Mouse (Mus musculus) A20 (cell line): ENCODE results near the gene Jak2.

ENCODE experiments used
- DNase-seq: peaks from one replicate; pipeline ENCODE4 v3.0.0-alpha.2; 2011; ENCODE audit warnings: low read depth, low spot score

Gene Jak2

DNA sequence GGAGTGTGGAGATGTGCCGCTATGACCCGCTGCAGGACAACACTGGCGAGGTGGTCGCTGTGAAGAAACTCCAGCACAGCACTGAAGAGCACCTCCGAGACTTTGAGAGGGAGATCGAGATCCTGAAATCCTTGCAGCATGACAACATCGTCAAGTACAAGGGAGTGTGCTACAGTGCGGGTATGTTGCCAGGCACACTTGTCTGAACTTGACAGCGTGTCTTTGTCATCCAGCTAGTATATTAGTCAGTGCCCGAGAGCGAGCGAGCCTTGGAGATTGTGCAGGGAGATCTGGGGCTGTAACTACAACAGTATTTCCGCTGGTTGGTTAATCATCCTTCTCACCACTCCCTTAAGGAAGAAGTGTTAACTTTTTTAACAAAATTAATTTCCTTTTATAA, 49.3 kb downstream of the Jak2 start:
- no peak for DNase-seq

DNA sequence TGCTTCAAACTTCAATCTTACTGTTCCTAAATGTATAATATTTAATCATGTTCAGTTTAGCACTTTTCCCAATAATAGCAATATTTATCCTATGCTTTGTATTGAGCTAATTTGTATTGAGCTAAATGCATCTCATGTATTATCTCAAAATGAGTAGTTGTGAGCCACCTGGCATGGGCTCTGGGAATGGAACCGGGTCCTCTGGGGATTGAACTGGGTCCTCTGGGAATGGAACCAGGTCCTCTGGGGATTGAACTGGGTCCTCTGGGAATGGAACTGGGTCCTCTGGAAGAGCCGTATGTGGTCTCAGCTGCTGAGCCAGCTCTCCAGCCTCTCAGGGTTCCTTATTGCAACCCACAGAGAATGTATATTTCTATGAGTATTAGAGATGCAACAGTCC, 50.5 kb downstream of the Jak2 start:
- no peak for DNase-seq

DNA sequence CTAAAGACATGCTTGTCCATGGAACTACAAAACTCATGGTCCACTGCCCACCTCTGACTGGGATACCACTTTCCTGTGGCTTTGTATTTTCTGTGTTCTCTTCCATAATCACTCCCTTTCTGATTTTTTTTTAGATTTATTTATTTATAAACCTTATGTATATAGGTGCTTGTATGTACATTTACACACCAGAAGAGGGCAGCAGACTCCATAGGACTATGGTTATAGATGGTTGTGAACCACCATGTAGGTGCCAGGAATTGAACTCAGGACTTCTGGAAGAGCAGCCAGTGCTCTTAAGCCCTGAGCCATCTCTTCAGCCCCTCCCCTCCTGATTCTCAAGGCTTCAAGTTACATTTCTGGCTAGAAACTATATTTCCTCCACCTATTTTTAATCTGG, 57.2 kb downstream of the Jak2 start:
- DNase-seq: no peak

DNA sequence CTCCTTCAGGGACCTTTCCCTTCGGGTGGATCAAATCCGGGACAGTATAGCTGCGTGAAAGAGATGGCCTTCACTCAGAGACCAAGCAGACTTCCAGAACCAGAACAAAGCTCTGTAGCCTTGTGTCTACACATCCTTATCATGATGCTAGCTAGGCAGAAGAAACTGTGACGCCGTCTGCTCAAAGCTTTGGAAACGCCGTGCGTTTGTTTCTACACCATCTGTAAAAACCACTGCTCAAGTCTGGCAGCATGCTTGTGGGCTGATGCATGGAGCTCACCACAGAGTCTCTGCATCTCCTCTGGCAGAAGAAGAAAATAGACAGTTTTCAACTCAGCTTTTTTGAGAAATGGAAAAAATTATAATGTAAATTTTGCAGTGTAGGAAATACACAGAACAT, 60.2 kb downstream of the Jak2 start:
- no peak for DNase-seq

DNA sequence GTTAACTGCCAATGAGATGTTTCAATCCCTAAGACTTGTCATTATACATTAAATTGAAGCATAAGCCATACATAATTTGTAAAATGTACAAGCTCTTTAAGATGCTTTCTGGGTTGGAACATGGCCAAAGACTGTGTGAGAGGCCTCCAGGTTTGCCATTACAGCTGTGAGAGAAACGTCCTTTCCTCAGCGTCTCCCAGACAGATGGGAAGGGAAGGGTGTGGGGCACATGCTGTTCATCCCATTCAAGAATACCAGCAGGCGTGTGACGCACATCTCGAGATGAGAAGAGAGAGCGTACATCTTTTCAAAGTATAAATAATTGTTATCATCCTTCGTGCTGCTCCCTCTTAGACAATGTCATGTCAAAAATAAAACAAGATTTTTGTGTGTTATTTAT, 61.0 kb downstream of the Jak2 start:
- DNase-seq: no peak

DNA sequence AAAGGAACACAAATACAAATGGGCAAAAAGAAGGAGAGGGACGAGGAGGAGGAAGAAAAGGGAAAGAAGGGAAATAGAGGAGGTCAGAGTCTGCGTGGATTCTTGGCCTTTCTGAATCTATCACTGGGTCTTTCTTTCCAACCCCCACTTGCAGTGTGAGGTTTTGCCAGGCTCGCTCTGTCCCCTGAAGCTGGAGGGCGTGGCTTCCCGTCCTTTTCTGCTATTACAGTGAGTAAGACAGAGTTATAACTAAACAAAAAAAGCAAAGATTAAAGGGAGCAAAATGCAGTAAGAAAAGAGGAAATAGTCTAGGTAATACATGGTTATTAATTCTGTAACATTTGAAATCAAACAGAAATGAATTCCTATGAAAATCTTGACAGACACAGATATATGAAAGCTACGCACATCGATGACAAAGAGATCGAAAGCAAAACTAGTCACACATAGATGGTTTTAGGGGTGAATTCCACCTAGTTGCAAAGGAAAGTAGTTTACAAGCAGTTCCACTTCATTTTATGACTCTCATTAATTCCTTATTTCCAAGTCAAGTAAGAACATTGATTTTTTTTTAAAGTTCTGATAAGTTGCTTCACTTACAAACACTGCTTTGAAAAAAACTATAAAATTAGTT, 71.9 kb downstream of the Jak2 start:
- DNase-seq: peak; percentile 77

DNA sequence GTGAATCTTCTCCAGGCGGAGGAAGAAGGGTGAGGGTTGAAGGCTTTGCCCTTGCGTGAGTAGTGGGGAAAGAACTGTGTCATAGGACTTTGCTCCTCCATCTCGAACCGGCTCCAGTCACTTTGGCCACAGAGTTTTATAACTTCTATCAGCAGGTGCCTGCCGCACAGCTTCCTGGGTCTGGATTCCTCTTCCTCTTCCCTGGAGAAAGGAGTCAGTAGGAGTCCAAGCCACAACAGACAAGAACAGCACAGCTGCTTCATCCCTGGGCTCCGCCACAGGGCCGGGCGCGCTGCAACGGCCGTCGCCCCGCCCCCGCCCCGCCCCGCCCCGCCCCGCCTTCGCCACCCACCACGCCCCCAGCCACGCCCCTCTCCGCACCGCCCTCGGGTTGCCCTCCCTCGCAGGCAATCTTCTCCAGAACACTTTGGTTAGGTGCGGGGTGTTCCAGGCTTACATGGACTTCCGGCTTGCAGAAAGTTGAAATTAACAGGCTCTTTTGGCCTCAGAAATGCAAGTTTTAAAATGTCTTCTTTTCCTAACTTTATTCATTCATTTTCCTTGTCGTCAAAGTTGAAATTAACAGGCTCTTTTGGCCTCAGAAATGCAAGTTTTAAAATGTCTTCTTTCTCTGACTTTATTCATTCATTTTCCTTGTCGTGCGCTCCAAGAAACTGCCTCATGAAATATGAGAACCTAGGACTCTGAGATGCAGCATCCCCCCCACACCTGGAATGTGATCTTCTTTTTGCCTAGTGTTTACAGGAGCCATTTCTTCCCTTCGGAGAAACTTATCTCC, 73.6 kb downstream of the Jak2 start, which contains the start of gene Insl6:
Insl6 (minus strand) TSS at position 304 of the 799 bp plus-strand sequence.
- DNase-seq: peak; percentile 79

DNA sequence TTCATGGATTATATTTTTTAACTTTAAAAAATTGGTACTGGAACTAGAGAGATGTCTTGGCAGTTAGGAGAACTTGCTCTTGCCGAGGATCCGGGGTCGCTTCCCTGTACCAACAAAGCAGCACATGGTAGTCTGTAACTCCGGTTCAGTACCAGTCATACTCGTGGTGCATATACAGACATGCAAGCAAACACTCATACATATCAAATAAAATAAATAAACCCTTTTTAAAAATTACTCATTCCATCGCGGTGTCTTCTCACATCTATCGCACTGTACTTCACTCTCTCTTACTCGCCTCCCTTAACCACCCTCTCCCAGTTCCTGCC, 74.2 kb downstream of the Jak2 start:
- DNase-seq: no peak

DNA sequence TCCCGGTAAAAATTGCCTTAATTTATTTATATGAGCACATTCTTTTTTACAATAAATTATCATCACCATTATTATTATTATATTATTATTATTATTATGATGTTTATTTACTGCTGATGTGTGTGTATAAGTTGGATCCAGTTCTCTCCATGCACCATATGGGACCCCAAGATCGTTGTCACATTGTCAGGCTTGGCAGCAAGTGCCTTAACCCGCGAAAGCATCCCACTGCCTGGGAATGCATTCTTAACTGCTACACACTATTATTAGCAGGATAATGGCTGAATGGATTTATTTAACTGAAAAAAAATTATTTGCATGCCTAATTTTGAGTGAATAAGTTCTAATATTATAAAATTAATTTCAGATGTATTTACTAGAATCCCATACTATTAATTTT, 74.8 kb downstream of the Jak2 start:
- no peak for DNase-seq

DNA sequence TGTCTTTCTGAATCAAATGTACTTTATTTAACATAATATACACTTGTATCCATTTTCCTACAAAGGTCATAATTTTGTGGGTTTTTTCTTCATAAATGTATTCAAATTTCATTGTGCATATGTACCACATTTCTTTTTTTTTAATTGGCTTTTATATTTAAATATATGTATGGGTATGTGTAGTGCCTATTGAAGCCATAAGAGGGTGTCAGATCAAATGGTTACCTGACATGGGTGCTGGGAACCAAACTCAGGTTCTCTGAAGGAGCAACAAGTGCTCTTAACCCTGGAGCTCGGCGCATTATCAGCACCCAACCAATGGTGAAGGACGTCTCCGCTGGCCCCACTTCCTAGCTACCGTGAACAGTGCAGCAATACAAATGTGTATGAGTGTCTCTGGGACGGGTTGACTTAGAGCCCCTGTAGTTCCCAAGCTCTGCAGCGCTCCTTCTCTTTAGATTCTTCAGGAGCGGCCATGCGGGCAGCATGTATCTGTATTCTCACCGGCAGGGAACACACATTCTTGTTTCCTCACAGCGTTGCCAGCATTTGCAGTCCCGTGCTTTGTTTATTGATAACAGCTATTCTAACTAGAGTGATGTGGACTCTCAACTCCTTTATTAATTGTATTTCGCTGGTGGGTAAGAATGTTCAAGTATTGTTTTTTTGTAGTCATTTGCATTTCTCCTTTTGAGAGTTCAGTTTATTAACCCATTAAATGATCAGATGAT, 75.4 kb downstream of the Jak2 start:
- no peak for DNase-seq

DNA sequence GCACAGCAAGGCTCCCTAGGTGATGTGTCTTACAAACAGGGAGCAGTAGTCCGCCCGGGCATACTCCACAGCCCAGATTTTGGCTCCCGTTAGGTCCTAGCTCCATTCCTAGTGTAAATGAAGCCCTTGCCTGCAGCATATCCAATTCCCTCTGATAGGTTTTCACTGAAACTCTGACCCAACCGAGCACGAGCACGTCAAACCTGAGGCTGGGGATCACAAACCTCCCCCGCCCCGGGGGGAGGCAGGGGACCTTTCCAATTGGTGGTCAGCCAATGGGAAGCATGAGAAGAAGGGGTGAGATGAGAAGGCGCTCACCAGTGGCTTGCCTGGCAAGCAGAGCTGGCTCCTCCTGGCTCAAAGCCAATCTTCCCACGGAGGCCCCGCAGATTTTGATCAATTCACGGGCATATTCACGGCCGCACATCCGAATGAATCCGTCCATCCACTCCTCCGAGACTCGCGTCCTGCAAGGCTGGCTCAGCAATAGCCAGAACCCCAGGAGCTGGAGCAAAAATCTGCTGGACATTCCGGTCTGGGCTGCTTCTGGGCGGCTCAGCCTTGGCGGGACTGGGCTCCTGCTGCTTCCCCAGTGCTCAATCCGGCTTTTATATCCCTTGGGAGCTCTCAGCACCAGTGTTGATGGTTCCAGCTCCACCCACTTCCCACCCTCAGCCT, 82.6 kb downstream of the Jak2 start, which contains the start of gene Rln1:
Rln1 (minus strand) TSS at position 603 of the 678 bp plus-strand sequence.
- no peak for DNase-seq

DNA sequence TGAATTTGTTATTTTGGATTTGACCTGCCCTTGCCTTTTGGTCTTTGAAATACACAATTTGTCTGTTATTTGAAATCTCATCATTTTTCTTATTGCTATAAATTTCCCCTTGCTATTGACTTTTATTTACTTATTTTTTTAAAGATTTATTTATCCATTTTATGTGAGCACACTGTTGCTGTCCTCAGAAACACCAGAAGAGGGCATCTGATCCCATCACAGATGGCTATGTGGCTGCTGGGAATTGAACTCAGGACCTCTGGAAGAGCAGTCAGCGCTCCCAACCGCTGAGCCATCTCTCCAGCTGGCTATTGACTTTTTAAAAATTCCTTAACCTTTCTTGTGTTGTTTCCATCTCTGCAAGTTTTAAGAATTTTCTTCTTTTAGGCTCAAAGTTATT, 85.0 kb downstream of the Jak2 start:
- DNase-seq: peak; percentile 22

DNA sequence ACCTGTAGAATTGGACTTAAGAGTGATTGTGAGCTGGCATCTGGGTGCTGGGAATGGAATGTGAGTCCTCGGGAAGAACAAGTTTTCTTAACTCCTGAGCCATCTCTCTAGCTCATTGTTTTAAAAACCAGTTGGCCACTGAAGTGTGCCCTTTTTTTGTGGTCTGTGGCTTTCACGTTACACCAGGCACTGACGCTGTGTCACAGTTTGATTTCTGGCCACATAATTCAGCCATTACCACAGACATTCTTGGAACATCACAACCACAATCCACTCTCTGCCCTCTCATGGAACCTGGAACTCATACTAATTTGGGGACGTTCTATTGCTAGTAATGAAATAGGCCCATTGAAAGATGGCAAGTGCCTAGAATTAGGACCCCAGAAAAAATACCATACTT, 89.4 kb downstream of the Jak2 start:
- no peak for DNase-seq

DNA sequence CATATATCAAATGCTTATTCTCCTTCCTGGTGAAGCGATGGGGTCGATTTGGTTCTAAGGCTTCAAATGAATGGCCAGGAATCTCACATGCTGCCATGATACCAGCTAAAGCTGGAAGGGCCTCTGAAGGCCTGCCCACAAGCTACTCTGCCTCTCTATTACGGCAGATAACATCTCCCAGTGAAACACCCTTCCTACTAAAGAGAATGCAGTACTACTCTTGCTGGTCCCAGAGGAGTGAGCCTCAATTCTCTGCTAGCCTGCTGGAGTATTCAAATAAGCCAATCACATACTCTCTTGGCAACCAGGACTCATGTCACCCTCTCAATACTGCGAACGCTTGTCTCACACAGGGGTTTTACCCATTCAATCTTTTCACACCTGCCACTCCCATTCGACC, 90.7 kb downstream of the Jak2 start:
- DNase-seq: no peak

DNA sequence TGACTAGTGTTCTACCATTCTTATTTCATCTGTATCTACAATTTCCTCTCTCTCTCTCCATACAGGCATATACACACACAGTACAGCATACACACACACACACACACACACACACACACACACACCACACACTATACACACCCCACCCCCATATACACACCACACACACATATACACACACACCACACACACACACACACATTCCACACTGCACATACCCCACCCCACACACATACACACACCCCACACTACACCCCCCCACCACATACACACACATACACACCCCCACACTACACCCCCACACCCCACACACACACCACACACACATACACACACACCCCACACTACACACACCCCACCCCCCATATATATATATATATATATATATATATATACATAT, 93.2 kb downstream of the Jak2 start:
- DNase-seq: no peak

DNA sequence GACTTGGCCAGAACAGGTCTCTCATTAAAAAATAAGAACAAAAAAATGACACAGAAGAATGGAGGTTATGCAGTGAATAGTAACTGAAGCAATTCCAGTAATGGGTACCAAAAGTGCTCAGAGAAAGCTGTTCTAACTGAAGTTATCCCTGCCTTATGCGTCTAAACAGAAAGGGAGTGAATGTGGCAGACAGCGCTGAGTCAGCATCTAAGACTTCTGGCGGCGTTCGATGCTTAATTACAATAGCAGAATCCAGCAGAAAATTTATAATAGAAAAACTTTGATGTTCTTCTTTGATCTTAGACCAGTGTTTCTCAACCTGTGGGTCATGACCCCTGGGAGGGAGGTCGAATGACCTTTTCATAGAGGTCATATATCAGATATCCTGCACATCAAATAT, 94.0 kb downstream of the Jak2 start:
- DNase-seq: no peak

DNA sequence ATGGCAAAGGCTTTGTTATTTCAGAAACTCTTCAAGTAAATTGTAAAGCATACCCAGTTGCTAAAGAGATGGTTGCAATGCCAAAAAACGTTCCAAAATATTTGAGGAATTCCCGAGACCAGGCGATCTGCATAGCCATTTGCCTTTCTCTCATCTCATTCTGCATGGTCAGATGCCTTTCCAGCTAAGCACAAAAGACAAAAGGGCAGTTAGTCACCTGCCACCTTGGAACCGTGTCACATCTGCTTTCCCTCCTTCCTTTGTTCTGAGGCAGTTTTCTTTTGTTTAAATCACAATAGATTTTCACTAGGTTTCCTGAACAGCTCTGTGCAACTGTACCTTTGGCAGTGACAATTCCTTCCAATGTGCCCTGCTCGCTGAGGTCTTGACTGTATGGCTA, 99.4 kb downstream of the Jak2 start:
- DNase-seq: no peak

DNA sequence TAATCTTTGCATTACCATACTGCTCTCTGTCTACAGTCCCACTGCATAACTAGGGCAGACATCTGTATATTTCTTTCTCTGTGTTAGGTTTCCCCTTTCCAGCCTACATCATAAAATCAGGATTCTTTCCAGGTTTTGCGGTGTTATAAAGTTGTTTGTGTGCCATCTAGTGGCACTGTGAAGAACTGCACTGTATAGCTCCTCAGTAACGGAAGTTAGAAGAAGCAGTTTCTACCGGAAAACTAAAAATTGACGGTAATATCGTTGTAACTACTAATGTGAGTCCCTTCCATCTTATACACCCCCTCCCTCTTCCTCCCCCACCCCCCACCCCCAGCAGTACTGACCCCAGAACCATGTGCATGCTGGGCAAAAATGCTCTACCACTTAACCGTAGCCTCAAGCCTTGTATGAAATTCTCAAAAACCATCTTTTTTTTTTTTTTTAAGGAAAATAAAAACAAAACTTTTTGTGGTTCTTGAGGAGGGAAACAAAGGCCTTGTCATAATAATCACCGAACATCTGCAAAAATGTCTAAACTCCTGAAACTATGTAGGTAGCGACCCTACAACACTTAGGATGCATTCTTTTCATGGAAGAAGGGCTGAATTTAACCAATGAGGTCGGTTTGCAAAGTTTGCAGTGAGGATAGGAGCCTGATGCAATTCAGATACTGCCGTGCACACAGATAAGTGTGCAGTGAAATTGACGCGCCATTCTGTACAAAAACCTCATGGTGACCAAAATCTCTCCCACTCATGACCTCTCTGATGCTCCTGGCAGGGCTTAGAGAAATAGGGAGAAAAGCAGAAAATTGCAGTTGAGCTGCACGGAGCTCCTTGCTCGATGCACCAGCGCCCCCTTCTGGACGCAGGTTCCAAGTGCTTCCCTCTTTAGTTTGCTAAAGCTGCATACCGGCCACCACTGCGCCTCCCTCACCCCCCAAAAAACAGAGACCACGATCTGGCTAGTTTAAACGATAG, 103.6 kb downstream of the Jak2 start:
- peak; percentile 91 for DNase-seq

DNA sequence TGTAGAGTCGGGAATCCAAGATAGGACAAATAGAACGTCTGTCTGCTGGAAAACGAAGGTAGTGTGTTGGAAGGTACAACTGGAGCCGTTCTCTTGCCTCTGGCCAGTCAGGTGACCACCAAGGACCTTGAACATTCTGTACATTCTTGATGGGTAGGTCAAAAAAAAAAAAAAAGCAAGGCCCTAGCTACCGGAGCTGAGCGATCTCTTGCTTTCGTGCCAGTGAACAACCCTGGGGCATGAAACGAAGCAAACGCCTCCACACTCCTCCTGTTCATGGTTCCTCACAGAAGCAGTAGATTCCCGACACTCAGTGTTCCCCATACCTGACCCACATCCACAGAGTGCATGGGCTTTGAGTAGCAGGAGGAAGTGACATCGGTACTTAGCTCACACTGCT, 104.7 kb downstream of the Jak2 start:
- DNase-seq: no peak

DNA sequence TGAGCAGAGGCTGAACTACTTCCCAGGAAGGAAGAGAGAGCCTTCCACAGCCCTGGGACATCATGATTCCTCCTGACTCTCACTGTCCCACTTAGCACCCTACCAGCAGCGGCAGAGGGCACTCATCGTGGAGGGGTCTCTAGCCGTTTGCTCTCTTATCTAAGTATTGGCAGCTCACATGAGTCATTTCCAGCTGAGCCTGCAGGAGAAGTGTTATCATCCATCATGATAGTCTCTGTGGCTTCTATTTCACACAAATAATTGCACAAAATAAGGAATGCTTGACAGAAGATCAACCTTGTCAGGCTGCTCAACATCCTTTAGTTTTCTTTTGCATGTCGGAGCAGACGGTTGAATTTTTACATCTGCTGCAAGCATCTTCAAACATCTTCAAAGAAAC, 108.6 kb downstream of the Jak2 start:
- DNase-seq: no peak
